Mouse (Mus musculus) retina, adult 2 months (tissue): Measurements from ENCODE around the gene Nadk.
A peak's percentile ranks its signal among the peaks of the same experiment; 100 is the strongest.

Source experiments
- DNase-seq: peaks from one replicate; pipeline ENCODE4 v3.0.0-alpha.2; 2012; ENCODE audit warnings: low read depth, low spot score

Gene Nadk

DNA sequence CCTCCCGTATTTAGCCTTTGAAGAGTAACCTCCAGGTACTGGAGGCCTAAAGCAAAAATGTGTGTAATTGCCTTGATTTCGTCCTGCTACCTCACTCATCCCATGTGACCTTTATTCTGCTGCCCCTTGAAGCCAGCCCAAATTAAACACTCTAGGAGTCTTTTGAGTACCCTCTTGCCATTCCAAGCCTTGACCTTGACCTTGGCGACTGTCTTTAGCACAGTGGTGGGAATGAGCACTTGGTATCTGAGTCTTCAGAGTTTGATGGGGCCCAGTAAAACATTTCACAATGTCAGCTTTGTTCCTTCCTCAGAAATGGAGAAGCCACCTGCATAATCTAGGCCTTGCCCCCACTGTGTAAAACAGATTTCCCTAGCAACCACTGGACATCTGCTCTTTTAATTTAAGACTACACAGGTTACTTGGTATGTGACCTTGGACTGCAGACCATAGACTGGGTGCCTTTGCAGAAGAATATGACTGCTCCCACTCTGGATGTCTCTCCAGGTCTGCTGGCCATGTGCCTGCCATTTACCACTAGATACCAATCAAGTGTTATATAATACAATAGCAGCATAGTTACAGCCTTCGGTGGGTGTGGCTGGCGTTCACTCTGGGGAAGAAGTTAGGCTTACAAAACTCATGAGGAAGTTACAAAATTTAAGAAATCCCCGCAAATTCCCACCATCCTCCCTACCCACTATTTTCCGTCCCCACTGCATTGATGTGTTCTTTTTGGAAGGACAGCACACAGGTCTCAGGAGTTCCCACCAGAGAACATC lies at the start of gene Nadk:
Gene Nadk (plus strand): TSS at position 718 of the 782 bp plus-strand sequence.
- DNase-seq = no peak

- DNase-seq = no peak
Measured at GRCm38 (mm10) chr4:155514810-155515209, 47.4 kb upstream of the Nadk start.

- no peak for DNase-seq
Measured at GRCm38 (mm10) chr4:155517948-155518517, 44.1 kb upstream of the Nadk start.

- peak; percentile 89 for DNase-seq
Measured at GRCm38 (mm10) chr4:155522327-155522726, 39.9 kb upstream of the Nadk start.

DNA sequence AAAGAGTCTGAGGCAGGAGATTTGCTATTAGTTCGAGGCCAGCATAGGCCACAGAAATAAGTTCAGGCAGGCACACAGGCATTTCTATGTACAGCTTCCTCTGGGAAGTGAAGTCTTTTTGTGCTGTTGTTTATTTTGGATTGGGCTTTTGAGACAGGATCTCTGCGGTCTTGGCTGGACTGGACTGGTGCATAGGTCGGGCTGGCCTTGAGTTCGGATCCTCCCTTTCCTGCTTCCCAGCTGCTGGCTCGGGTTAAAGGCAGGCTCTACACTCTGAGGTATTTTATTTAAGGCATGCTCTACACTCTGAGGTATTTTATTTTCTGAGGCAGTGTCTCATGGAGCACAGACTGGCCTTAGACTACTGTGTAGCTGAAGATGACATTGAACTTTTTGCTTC lies 36.4 kb upstream of the Nadk start:
- DNase-seq = no peak

DNA sequence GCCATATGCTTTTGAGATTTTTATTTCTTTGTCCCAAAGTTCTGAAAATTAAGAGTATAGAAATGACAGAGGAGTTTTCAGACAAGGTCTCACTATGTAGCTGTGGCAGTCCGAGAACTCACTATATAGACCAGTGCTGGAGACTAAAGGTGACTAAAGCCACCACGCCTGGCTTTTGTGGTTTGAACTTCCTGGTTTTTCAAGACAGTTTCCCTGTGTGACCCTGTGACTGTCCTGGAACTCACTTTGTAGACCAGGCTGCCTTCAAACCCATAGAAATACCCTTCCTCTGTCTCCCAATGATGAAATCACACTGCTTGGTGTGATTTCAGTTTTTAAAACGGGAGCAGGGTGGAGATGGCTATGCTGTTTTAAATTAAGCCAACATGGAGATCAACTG lies 32.9 kb upstream of the Nadk start:
- DNase-seq = no peak

DNA sequence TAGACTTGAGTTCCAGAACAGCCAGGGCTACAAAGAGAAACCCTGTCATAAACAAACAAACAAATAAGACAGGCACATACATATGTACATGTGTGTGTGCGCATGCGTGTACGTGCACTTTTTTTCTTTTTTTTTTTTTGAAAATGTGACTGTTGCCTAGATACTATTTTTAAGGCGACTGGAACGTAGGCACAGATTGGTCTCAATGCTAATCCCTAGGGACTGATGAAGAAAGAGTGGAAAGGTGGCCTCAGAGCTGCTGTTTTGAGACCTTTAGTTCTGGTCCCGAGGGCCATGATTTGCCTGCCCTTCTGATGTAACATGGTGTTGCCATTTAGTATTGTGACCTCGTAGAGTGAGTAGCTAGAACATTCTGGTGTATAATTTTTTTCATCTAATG lies 12.2 kb upstream of the Nadk start:
- DNase-seq = no peak

DNA sequence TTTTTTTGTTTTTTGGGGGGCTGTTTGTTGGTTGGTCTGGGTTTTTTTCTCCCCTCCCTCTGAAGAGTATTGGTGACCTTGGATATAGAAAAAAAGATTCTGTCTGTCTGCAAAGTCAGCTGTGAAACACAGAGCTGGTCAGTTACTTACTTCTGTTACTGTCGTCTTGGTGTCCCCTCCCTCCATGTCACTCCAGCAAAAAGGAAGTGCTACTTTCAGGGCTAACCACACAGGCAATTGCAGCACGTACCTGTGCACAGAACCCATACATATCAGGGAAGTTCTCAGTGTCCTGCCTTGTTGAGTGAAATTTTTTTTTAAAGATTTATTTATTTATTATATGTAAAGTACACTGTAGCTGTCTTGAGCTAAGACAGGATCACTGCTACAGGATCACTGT lies 11.7 kb upstream of the Nadk start:
- DNase-seq = no peak

- no peak for DNase-seq
Measured at GRCm38 (mm10) chr4:155551073-155551472, 11.1 kb upstream of the Nadk start.

GRCm38 (mm10) chr4:155552917-155553532 lies 9.2 kb upstream of the Nadk start:
- no peak for DNase-seq

DNA sequence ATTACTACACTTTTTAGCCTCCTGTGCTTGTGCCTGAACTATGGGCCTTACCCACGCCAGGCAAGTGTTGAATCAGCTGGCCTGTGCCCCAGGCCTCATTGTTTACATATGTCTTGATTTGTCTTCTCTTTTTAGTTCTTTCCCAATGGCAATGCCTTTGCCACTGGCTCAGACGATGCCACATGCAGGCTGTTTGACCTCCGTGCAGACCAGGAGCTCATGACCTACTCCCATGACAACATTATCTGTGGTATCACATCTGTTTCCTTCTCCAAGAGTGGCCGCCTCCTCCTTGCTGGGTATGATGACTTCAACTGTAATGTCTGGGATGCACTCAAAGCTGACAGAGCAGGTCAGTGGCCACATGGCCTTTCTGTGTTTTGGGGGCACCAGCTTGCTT lies 7.3 kb upstream of the Nadk start:
- DNase-seq = no peak

GRCm38 (mm10) chr4:155555464-155555863 lies 6.7 kb upstream of the Nadk start:
- no peak for DNase-seq

DNA sequence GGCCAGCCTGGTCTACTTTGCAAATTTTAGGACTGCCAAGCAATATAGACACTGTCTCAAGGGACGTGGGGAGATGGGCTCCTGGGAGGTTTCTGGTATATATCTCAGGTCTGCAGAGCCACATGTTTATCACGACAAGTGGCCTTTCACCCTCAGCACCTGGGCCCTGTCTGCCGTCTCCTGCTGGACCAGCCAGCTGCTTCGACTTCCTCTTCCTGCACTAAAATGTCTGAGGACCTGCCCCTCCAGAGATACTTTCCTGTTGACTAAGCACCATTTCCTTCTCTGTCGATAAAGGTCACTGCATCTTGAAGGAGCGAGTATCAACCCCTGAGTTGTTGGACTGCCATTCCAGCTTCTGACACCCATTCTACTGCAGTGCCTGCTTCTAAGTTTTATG lies 2.7 kb upstream of the Nadk start:
- no peak for DNase-seq

- no peak for DNase-seq
Measured at GRCm38 (mm10) chr4:155560932-155561331, 1.2 kb upstream of the Nadk start.

DNA sequence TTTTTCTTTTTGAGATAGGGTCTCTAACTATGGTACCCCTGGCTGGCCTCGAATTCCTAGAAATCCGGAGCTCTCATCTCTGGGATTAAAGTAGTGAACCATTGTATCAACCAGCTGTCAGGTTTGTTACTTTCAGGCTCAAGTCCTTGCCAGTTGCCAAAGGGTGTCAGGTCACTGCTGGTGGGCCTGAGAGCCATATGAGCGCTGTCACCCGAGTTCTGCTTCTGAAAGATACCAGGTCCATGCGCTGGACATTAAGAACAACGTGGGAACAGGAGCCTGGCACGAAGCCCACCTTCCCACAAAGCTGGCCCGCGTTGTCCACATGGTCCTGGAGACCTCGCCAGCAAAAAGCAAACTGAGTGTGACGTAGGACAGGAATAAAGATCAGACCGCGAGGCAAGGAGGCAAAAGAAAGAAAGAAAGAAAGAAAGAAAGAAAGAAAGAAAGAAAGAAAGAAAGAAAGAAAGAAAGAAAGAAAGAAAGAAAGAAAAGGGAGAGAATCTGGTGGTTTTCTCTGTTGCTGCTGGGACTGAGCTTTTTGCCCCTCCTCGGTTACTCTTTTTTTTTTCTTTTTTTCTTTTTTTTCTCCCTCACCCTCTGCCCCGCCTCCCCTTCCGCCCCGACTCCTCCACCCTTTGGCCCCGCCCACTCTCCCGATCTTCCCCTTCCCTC lies 684 bp downstream of the Nadk start:
- DNase-seq = no peak

DNA sequence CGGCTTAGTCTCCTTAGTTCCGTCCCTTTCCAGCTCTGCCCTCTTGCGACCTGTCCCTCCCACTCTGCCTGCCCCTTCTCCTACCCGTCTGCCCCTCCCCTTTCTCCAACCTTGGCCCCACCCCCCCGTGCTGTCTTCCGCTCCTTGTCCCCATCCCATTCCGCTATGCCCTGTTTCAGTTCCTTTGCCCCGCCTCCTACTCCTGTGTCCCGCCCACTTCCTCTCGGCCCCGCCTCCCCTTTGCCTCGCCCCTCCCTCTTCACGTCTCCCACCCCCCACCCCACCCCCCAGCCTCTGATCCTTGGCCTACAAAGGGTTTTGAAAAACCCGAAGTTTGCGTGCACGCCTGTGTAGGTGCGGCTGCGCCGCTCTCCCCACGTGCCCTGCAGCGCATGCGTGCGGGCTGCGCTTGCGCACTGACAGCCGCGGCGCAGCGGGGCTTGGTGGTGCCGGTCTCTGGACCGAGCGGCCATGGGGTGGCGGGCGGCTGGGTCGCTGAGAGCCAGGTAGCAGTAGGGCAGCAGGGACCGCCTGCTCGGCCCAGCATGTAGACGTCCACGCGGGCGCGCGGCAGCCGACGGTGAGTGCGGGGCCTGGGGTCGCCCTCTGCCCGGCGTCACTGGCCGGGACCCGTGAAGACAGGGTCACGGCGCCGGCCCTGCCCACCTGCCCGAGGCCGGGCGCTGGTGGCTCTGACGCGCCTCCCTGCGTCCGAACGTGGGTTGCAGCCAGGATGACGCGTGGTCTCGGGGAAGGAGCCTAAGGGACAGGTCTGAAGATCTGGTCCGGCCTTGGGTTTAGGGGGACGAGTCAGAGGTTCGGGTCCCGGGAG lies 1.4 kb downstream of the Nadk start:
- DNase-seq = peak; percentile 86

DNA sequence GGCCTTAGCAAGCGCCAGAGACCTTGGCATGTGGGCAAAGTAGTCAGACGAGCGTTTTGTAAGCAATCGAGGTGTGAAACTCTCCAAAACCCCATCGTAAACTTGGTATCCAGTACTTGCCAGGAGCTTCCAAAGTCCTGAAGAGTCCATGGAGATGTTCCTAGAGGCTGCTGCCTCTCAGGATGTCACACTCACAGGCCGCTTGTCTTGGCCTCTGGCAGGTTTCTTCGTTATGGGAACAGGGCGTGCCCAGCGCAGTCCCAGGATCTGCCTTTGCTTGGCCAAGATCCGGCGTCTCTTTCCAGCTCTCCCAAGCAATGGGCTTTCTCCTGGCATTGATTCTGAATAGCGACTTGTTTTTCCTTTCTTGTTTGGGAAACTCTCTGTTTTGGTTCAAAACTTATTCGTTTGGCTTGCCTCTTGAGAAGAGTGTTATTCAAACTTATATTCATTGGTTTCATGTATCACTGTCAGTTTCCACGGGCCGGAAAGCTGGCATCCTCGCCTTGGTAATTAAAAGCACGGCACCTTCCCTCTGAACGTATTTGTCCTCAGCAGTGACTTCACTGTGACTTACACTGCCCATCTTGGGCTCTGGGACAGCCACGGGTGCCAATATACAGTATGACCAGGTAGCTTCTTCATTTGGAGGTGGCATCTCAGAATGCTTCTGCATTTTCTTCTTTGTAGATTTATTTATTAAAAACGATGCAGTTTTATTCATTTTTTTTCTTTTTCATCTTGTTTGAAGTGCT lies 2.3 kb downstream of the Nadk start:
- no peak for DNase-seq

DNA sequence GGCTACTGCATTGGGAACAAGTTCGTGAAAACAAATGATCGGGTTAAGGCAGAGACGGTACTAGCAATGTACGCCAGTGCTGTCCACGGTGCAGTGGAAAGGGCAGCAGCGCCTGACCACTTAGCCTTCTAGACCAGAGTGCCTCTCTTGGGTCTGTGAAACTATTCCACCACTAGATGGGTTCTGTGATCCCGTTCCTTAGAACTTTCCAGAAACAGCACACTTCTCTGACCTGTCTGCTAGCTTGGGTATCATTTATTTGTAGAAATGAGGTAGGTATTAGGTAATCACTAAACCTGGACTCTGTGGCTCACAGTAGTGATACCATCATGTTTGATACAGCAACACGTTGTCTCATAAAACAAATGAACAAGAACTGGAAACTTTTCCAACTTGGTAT lies 4.4 kb downstream of the Nadk start:
- no peak for DNase-seq

GRCm38 (mm10) chr4:155568170-155568569 lies 6.0 kb downstream of the Nadk start:
- DNase-seq = no peak

GRCm38 (mm10) chr4:155568632-155569370 lies 6.6 kb downstream of the Nadk start:
- DNase-seq = no peak
